Mouse (Mus musculus) myocyte (in vitro differentiated cells): ENCODE results near the gene Ccdc73.

Source experiments
- CEBPB ChIP-seq: IDR thresholded peaks from 2 replicates; pipeline ENCODE4 v1.6.1; 2011; ENCODE audit warnings: mild to moderate bottlenecking, moderate library complexity; ENCODE audit not compliant: poor library complexity, insufficient read depth, severe bottlenecking
- MAX ChIP-seq: IDR thresholded peaks from one replicate; pipeline ENCODE4 v1.6.1; 2011; ENCODE audit warnings: low read depth, mild to moderate bottlenecking, control low read depth
- MYOD1 ChIP-seq, 3 experiments: IDR thresholded peaks; one replicate each; pipeline ENCODE4 v1.6.1; 2011; ENCODE audit warnings: control low read depth in 2 of 3, low read depth in 2 of 3, mild to moderate bottlenecking in 2 of 3, moderate library complexity in 1 of 3; ENCODE audit not compliant: insufficient read length in 2 of 3, control insufficient read depth in 1 of 3
- MYOG ChIP-seq, 3 experiments: IDR thresholded peaks; one replicate each; pipeline ENCODE4 v1.6.1; 2011; ENCODE audit warnings: control low read depth in 2 of 3, low read depth in 2 of 3, mild to moderate bottlenecking in 2 of 3; ENCODE audit not compliant: insufficient read length in 2 of 3, control insufficient read depth in 1 of 3, insufficient read depth in 1 of 3
- POLR2A ChIP-seq: IDR thresholded peaks from one replicate; pipeline ENCODE4 v1.6.1; 2011; ENCODE audit warnings: low read depth, mild to moderate bottlenecking, control low read depth, moderate library complexity; ENCODE audit not compliant: insufficient read length
- POLR2AphosphoS2 ChIP-seq: IDR thresholded peaks from one replicate; pipeline ENCODE4 v1.6.1; 2011; ENCODE audit warnings: low read depth, control low read depth; ENCODE audit not compliant: insufficient read length
- SRF ChIP-seq: IDR thresholded peaks from one replicate; pipeline ENCODE4 v1.6.1; 2011; ENCODE audit warnings: low read depth; ENCODE audit not compliant: control insufficient read depth, insufficient read length
- TCF3 ChIP-seq: IDR thresholded peaks from one replicate; pipeline ENCODE4 v1.6.1; 2011; ENCODE audit warnings: low read depth, control low read depth; ENCODE audit not compliant: insufficient read length
- USF1 ChIP-seq: IDR thresholded peaks from one replicate; pipeline ENCODE4 v1.6.1; 2011; ENCODE audit warnings: low read depth, mild to moderate bottlenecking, control low read depth, moderate library complexity

- no peak for TF ChIP-seq POLR2A
- TF ChIP-seq MAX: no peak
- TF ChIP-seq MYOD1 (IDR thresholded peaks at IDR 0.05; ENCODE audit: control insufficient read depth in 1 of 3, insufficient read length in 2 of 3, low read depth in 2 of 3): no peak
- no peak for TF ChIP-seq USF1
- TF ChIP-seq MYOG (IDR thresholded peaks at IDR 0.05; ENCODE audit: control insufficient read depth in 1 of 3, insufficient read depth in 1 of 3, insufficient read length in 2 of 3, low read depth in 2 of 3): no peak
- TF ChIP-seq CEBPB: no peak
- no peak for TF ChIP-seq TCF3
- no peak for TF ChIP-seq POLR2AphosphoS2
- TF ChIP-seq SRF: no peak
Observed at GRCm38 (mm10) chr2:105021256-105021655, 153.7 kb downstream of the Ccdc73 start.
